Mouse (Mus musculus) heart, embryonic 11.5 days (tissue): ENCODE measurements around the gene Nup43. TPM values are rescaled to one million over a fixed set of nuclear protein-coding genes. Genes with fewer than 3 reads are reported as not detected.

ENCODE experiments used
- polyA plus RNA-seq: library from polyadenylated mRNA; unstranded; fragments of >200 nt; fragmentation: Nextera tagmentation; extraction: Ambion mirVana; gene quantifications from 2 replicates; pipeline ENCODE4 v1.2.1, GENCODE M21; 2014

The Nup43 gene
- polyA plus RNA-seq, 1 experiment from 2014 or later: 44.7 TPM

Other genes with a start within 250 kb of the Nup43 start
- gene Ulbp1, start 193.9 kb upstream of the Nup43 start, polyA plus RNA-seq: 9.3 and 9.4 TPM in 2 replicates
- 2.1 and 2.8 TPM in 2 replicates for gene Lrp11, start 77.7 kb upstream of the Nup43 start, polyA plus RNA-seq
- gene Pcmt1, start 13.6 kb downstream of the Nup43 start, polyA plus RNA-seq: 135 and 142 TPM in 2 replicates
- 4.7 and 5.3 TPM in 2 replicates for gene Lats1, start 13.7 kb downstream of the Nup43 start, polyA plus RNA-seq
- 39.3 and 45.2 TPM in 2 replicates for gene Katna1, start 58.5 kb downstream of the Nup43 start, polyA plus RNA-seq
- gene Ginm1, start 125.3 kb downstream of the Nup43 start, polyA plus RNA-seq: 74.3 and 77.2 TPM in 2 replicates
- 33.7 and 35.5 TPM in 2 replicates for gene Ppil4, start 125.4 kb downstream of the Nup43 start, polyA plus RNA-seq
- gene Zc3h12d, start 165.0 kb downstream of the Nup43 start, polyA plus RNA-seq: 0.07 and 0.18 TPM in 2 replicates